In genomic region chr3:25813368-25813767, GRCm38 (mm10) we compare ENCODE assay signal across 22 mouse cellular contexts.
"Had no signal": no experiment of that assay in that cellular context is flagged by ENCODE, and none has a peak within 500 bp of the region (broad histone marks: within the 10 kb centered on the region; RNA-seq: fewer than 3 reads in every experiment).

No protein-coding gene starts in this region.

- ATAC-seq: liver, postnatal 0 days; lung, postnatal 0 days; midbrain, embryonic 16.5 days had no signal

- H3K27ac ChIP-seq: lung, embryonic 15.5 days; macrophage; midbrain, embryonic 12.5 days; neural tube, embryonic 13.5 days; neural tube, embryonic 15.5 days had no signal

- H3K4me2 ChIP-seq: lung, embryonic 15.5 days; midbrain, embryonic 12.5 days; neural tube, embryonic 13.5 days; neural tube, embryonic 15.5 days had no signal

- H3K27me3 ChIP-seq: lung, embryonic 15.5 days; megakaryocyte, embryonic 14.5 days; midbrain, embryonic 12.5 days; neural tube, embryonic 13.5 days; neural tube, embryonic 15.5 days had no signal

- H3K9me3 ChIP-seq: lung, embryonic 15.5 days; megakaryocyte, embryonic 14.5 days; midbrain, embryonic 12.5 days; neural tube, embryonic 13.5 days; neural tube, embryonic 15.5 days had no signal

- H3K36me3 ChIP-seq: lung, embryonic 15.5 days; midbrain, embryonic 12.5 days; neural tube, embryonic 13.5 days; neural tube, embryonic 15.5 days had no signal

- H3K9ac ChIP-seq: liver, postnatal 0 days; lung, embryonic 15.5 days; midbrain, embryonic 12.5 days; neural tube, embryonic 13.5 days; neural tube, embryonic 15.5 days had no signal

- H3K4me3 ChIP-seq: lung, embryonic 15.5 days; megakaryocyte, embryonic 14.5 days; midbrain, embryonic 12.5 days; myocyte; neural tube, embryonic 13.5 days; neural tube, embryonic 15.5 days had no signal

- DNase-seq: liver, postnatal 0 days; lung, adult 2 months; lung, postnatal 14 days; lung, postnatal 36 days; midbrain, embryonic 14.5 days; retina, postnatal 1 day; right cerebral cortex, adult 18-20 months; right cerebral cortex, postnatal 25 days; right cerebral cortex, postnatal 4 days; spleen, adult 18-20 months; thymus, adult 18-20 months; thymus, postnatal 14 days; thymus, postnatal 36 days had no signal

- H3K4me1 ChIP-seq: lung, embryonic 15.5 days; megakaryocyte, embryonic 14.5 days; midbrain, embryonic 12.5 days; neural tube, embryonic 13.5 days; neural tube, embryonic 15.5 days had no signal
